Mouse (Mus musculus) CH12.LX (cell line): ENCODE data around the gene Olfr967.

Source experiments
- CHD1 ChIP-seq: IDR thresholded peaks from 2 replicates; pipeline ENCODE4 v1.6.1; 2012; ENCODE audit warnings: low read depth, low read length, improper control_type of control experiment, inconsistent platforms
- CTCF ChIP-seq, 2 experiments: IDR thresholded peaks in 1 of 2; conservative IDR thresholded peaks in 1 of 2; 2 replicates each; pipeline ENCODE4 v1.5.1; 2011 to 2012; ENCODE audit warnings: low read depth in 2 of 2, low read length in 2 of 2, improper control_type of control experiment in 1 of 2, inconsistent platforms in 1 of 2, mild to moderate bottlenecking in 1 of 2, moderate library complexity in 1 of 2
- ETS1 ChIP-seq: conservative IDR thresholded peaks from 2 replicates; pipeline ENCODE4 v1.6.1; 2012; ENCODE audit warnings: low read depth, mild to moderate bottlenecking, inconsistent platforms, low read length, improper control_type of control experiment, moderate library complexity
- GABPA ChIP-seq: IDR thresholded peaks from 2 replicates; pipeline ENCODE4 v1.6.1; 2012; ENCODE audit warnings: low read depth, low read length, improper control_type of control experiment, inconsistent platforms; ENCODE audit not compliant: insufficient replicate concordance
- HCFC1 ChIP-seq: IDR thresholded peaks from 2 replicates; pipeline ENCODE4 v1.6.1; 2012; ENCODE audit warnings: low read depth, mild to moderate bottlenecking, inconsistent platforms, low read length, improper control_type of control experiment
- JUND ChIP-seq: conservative IDR thresholded peaks from 2 replicates; pipeline ENCODE4 v1.6.1; 2011; ENCODE audit warnings: low read depth, low read length, improper control_type of control experiment
- KAT2A ChIP-seq: IDR thresholded peaks from 2 replicates; pipeline ENCODE4 v1.6.1; 2012; ENCODE audit warnings: low read length, improper control_type of control experiment, inconsistent platforms; ENCODE audit not compliant: insufficient replicate concordance
- MAX ChIP-seq: IDR thresholded peaks from 2 replicates; pipeline ENCODE4 v1.6.1; 2011; ENCODE audit warnings: low read length, improper control_type of control experiment
- POLR2A ChIP-seq: IDR thresholded peaks from 2 replicates; pipeline ENCODE4 v1.6.1; 2011; ENCODE audit warnings: low read depth, mild to moderate bottlenecking, improper control_type of control experiment, low read length
- TCF12 ChIP-seq: IDR thresholded peaks from 2 replicates; pipeline ENCODE4 v1.6.1; 2014; ENCODE audit warnings: low read depth, mild to moderate bottlenecking, inconsistent platforms, low read length, improper control_type of control experiment

GRCm38 (mm10) chr9:39746428-39746827, 379 bp downstream of the Olfr967 start:
- TF ChIP-seq POLR2A = no peak
- TF ChIP-seq CTCF (conservative IDR thresholded peaks at IDR 0.05 in 1 of 2, IDR thresholded peaks at IDR 0.05 in 1 of 2; ENCODE audit: low read depth in 2 of 2, low read length in 2 of 2) = no peak
- TF ChIP-seq GABPA = no peak
- TF ChIP-seq ETS1 = no peak
- TF ChIP-seq CHD1 = no peak
- TF ChIP-seq TCF12 = no peak
- TF ChIP-seq JUND = no peak
- no peak for TF ChIP-seq MAX
- no peak for TF ChIP-seq KAT2A
- TF ChIP-seq HCFC1 = no peak
